Mouse (Mus musculus): ENCODE measurements around the gene Usb1.

DNA sequence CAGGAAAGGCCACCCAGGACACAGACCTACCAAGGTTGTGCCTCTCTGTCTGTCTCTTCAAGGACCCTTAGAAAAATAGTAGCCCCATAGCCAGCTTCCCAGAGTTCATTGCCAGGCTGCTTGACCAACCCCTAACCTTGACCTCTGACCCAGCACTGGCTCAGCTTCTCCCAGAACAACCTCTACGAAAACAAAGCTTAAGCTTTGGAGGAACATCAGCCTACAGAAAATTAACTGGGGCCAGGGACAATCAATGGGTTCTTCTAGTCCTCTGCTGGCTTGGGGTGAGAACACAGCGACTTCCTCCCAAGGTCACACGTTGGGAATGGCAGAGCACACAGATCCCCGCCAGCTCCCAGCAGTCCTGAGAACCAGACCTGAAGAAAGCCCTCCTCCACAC, 26.6 kb upstream of the Usb1 start:
- TF ChIP-seq POLR2A (IDR thresholded peaks at IDR 0.05; ENCODE audit: extremely low read depth, insufficient read depth, low read length) (no peak), CTCF (IDR thresholded peaks at IDR 0.05; ENCODE audit: low read depth, low read length) (no peak)
